Mouse (Mus musculus): Measurements from ENCODE around the gene Pmf1. TPM values are rescaled to one million over a fixed set of nuclear protein-coding genes. Genes with fewer than 3 reads are reported as not detected.
"Not testable (repeated sequence)": the region's sequence is repeated elsewhere in the genome, so short reads cannot be mapped to it uniquely, and the experiment has no call there.

Gene Pmf1
- polyA plus RNA-seq, 1 experiment from 2014 or later: 45.1 TPM

DNA sequence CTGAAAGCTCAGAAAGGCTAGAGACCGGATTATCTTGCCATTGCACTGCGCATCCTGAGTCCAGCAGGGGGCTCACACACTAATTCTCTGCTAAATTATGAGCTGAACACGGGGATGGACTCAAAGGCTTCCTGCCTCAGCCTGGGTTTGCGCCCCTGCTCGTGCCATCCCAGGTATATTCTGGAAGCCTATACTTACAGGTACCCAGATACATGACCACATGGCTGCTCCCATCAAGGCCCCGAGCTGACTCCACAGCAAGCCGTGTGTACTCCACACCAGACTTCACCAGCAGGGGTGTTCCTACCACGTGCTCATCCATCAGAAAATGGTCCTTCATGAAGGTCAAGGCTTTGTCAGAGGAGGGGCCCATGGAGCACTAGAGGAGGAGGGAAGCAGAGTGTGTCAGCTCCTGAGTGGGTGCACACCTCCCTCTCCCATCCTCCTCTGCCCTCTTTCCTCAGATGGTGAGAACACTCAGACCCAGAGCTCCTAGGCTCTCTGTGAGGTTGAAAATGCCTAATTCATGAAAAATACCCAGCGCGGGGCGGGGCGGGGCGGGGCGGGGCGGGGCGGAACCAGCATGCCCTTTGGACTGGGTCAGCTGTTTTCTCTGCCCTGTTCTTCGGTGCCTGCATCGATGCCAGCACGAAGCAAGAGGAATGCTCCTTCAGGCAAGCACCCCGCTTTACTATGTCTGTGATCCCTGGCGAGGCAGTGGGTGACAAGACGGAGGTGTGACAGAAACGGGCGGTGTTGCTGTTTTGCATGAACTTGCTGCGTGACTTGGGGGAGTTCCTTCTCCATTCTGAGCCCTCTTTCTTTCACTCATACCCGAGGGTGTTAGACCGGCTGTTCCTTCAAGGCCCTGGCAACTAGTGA lies 30.6 kb upstream of the Pmf1 start:
- H3K4me2 ChIP-seq (ENCODE audit: low read length): peak overlapping the region; percentile 21
- no peak overlapping the region for H3K27ac ChIP-seq (ENCODE audit: low read length)
- H3K4me3 ChIP-seq (replicated peaks; ENCODE audit: low read length): no peak overlapping the region
- 21% methylated on average over 26 of the region's 27 CpGs for WGBS
- peaks cover 4% of the 10 kb centered on the region; the same call in 1 of the 2 replicates for H3K36me3 ChIP-seq (ENCODE audit: control insufficient read depth, insufficient read depth)
- no peaks in the 10 kb centered on the region for H3K9me3 ChIP-seq (ENCODE audit: control insufficient read depth, low read length)
- peaks cover 9% of the 10 kb centered on the region for H3K4me1 ChIP-seq (replicated peaks; ENCODE audit: control insufficient read depth, insufficient read depth, low read length)
- H3K27me3 ChIP-seq (replicated peaks; ENCODE audit: control insufficient read depth, insufficient read depth, low read length): 0 out of 2 replicates have a peak, but pooled peaks cover 2% of the 10 kb centered on the region
- no peak overlapping the region for H3K9ac ChIP-seq (replicated peaks; ENCODE audit: low read depth, low read length)
- ATAC-seq: 0 out of 2 replicates have a peak, but pooled peaks have one; percentile 19

DNA sequence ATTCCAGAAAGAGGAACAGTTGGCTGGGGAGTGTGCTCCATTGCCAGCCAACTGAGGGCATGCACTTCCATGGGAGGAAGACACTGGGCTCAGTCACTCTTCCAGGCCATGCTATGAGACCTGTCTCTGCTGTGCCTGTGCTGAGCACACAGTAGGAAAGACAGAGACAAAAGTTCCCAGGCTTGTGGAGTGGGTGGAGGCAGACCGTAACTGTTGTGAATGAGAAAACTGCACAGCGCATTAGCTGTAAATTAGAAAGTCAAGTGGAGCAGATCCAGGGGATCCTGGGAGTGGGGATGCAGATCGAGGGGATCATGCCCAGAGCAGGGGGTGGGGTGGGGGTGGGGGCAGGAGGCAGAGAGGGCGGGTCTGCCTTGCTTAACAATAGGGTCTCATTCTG lies 29.5 kb upstream of the Pmf1 start:
- Histone ChIP-seq H3K27ac (ENCODE audit: low read length) (no peak overlapping the region), H3K36me3 (ENCODE audit: control insufficient read depth, insufficient read depth) (peaks cover 4% of the 10 kb centered on the region; the same call in 1 of the 2 replicates), H3K4me3 (replicated peaks; ENCODE audit: low read length) (no peak overlapping the region), H3K9me3 (ENCODE audit: control insufficient read depth, low read length) (no peaks in the 10 kb centered on the region), H3K4me1 (replicated peaks; ENCODE audit: control insufficient read depth, insufficient read depth, low read length) (peaks cover 9% of the 10 kb centered on the region), H3K4me2 (ENCODE audit: low read length) (no peak overlapping the region), H3K27me3 (replicated peaks; ENCODE audit: control insufficient read depth, insufficient read depth, low read length) (0 out of 2 replicates have a peak, but pooled peaks cover 2% of the 10 kb centered on the region), H3K9ac (replicated peaks; ENCODE audit: low read depth, low read length) (no peak overlapping the region)
- 53% methylated on average over 4 of the region's 4 CpGs for WGBS
- ATAC-seq: no peak

DNA sequence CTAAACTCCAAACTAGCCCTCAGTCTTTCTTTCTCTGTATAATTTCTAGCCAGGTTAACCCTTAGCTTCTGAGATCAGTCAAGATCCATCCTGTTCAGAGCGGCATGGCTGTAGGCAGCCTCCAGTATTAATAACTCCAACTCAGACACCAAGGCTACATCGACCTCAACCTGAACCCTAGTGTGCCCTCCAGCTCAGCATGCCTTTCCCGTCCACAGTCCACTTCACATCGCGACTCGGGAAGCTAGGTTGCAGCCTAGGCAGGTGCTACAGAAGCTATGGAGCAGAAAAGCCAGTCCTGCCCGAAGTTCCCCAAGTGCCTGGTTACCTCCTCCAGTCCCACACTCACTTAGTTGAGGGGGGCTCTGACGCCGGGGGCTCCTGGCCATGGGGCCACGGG lies 27.3 kb upstream of the Pmf1 start:
- 0 out of 2 replicates have a peak, but pooled peaks cover 2% of the 10 kb centered on the region for H3K27me3 ChIP-seq (replicated peaks; ENCODE audit: control insufficient read depth, insufficient read depth, low read length)
- peaks cover 9% of the 10 kb centered on the region for H3K4me1 ChIP-seq (replicated peaks; ENCODE audit: control insufficient read depth, insufficient read depth, low read length)
- no peak overlapping the region for H3K27ac ChIP-seq (ENCODE audit: low read length)
- peaks cover 4% of the 10 kb centered on the region; the same call in 1 of the 2 replicates for H3K36me3 ChIP-seq (ENCODE audit: control insufficient read depth, insufficient read depth)
- no peak overlapping the region for H3K4me2 ChIP-seq (ENCODE audit: low read length)
- no peak overlapping the region for H3K4me3 ChIP-seq (replicated peaks; ENCODE audit: low read length)
- H3K9ac ChIP-seq (replicated peaks; ENCODE audit: low read depth, low read length): no peak overlapping the region
- no peaks in the 10 kb centered on the region for H3K9me3 ChIP-seq (ENCODE audit: control insufficient read depth, low read length)
- 84% methylated on average over 10 of the region's 10 CpGs for WGBS
- ATAC-seq: no peak

- peaks cover 4% of the 10 kb centered on the region; the same call in 1 of the 2 replicates for H3K36me3 ChIP-seq (ENCODE audit: control insufficient read depth, insufficient read depth)
- H3K27ac ChIP-seq (ENCODE audit: low read length): no peak overlapping the region
- H3K27me3 ChIP-seq (replicated peaks; ENCODE audit: control insufficient read depth, insufficient read depth, low read length): no peaks in the 10 kb centered on the region
- H3K4me2 ChIP-seq (ENCODE audit: low read length): peak overlapping the region; percentile 44
- peak overlapping the region; percentile 26 for H3K4me3 ChIP-seq (replicated peaks; ENCODE audit: low read length)
- no peaks in the 10 kb centered on the region for H3K9me3 ChIP-seq (ENCODE audit: control insufficient read depth, low read length)
- ATAC-seq: peak; percentile 84
- H3K4me1 ChIP-seq (replicated peaks; ENCODE audit: control insufficient read depth, insufficient read depth, low read length): peaks cover 9% of the 10 kb centered on the region
- peak overlapping the region; percentile 35; the same call in 1 of the 2 replicates for H3K9ac ChIP-seq (replicated peaks; ENCODE audit: low read depth, low read length)
- WGBS: 9% methylated on average over 29 of the region's 29 CpGs
Measured at GRCm38 (mm10) chr3:88436395-88437201, 26.5 kb upstream of the Pmf1 start.

- Histone ChIP-seq H3K4me1 (replicated peaks; ENCODE audit: control insufficient read depth, insufficient read depth, low read length) (peaks cover 4% of the 10 kb centered on the region), H3K9ac (replicated peaks; ENCODE audit: low read depth, low read length) (no peak overlapping the region), H3K27me3 (replicated peaks; ENCODE audit: control insufficient read depth, insufficient read depth, low read length) (no peaks in the 10 kb centered on the region), H3K4me3 (replicated peaks; ENCODE audit: low read length) (no peak overlapping the region), H3K36me3 (ENCODE audit: control insufficient read depth, insufficient read depth) (peaks cover 4% of the 10 kb centered on the region; the same call in 1 of the 2 replicates), H3K27ac (ENCODE audit: low read length) (no peak overlapping the region), H3K9me3 (ENCODE audit: control insufficient read depth, low read length) (no peaks in the 10 kb centered on the region), H3K4me2 (ENCODE audit: low read length) (no peak overlapping the region)
- ATAC-seq: no peak
- WGBS: 65% methylated on average over 10 of the region's 10 CpGs
Measured at GRCm38 (mm10) chr3:88435515-88435914, 25.4 kb upstream of the Pmf1 start.

DNA sequence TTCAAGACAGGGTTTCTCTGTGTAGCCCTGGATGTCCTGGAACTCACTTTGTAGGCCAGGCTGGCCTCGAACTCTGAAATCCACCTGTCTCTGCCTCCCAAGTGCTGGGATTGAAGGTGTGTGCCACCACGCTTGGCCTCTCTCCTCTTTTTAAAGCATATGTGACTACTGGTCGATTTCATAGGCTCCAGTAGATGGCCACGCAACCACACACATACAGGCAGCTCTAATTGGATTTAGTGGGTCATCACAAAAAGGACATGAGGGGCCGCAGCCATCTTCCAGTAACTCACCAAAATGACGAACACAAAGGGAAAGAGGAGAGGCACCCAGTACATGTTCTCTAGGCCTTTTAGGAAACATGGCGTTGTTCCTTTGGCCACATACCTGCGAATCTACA lies 18.5 kb upstream of the Pmf1 start:
- H3K27ac ChIP-seq (ENCODE audit: low read length); H3K4me3 ChIP-seq (replicated peaks; ENCODE audit: low read length); H3K4me1 ChIP-seq (replicated peaks; ENCODE audit: control insufficient read depth, insufficient read depth, low read length); H3K4me2 ChIP-seq (ENCODE audit: low read length); H3K9me3 ChIP-seq (ENCODE audit: control insufficient read depth, low read length); H3K36me3 ChIP-seq (ENCODE audit: control insufficient read depth, insufficient read depth); ATAC-seq; H3K27me3 ChIP-seq (replicated peaks; ENCODE audit: control insufficient read depth, insufficient read depth, low read length); H3K9ac ChIP-seq (replicated peaks; ENCODE audit: low read depth, low read length): not testable (repeated sequence)
- WGBS: 70% methylated on average over 8 of the region's 8 CpGs

- Histone ChIP-seq H3K4me3 (replicated peaks; ENCODE audit: low read length) (no peak overlapping the region), H3K9ac (replicated peaks; ENCODE audit: low read depth, low read length) (no peak overlapping the region), H3K4me1 (replicated peaks; ENCODE audit: control insufficient read depth, insufficient read depth, low read length) (peaks cover 19% of the 10 kb centered on the region)
Measured at GRCm38 (mm10) chr3:88427342-88427905, 17.3 kb upstream of the Pmf1 start.

GRCm38 (mm10) chr3:88425708-88426420 lies 15.7 kb upstream of the Pmf1 start:
- H3K9me3 ChIP-seq (ENCODE audit: control insufficient read depth, low read length): no peaks in the 10 kb centered on the region
- WGBS: 88% methylated on average over 10 of the region's 10 CpGs
- no peak overlapping the region; the same call in 1 of the 2 replicates for H3K4me2 ChIP-seq (ENCODE audit: low read length)
- H3K36me3 ChIP-seq (ENCODE audit: control insufficient read depth, insufficient read depth): no peaks in the 10 kb centered on the region; the same call in 1 of the 2 replicates
- H3K4me3 ChIP-seq (replicated peaks; ENCODE audit: low read length): no peak overlapping the region
- H3K9ac ChIP-seq (replicated peaks; ENCODE audit: low read depth, low read length): no peak overlapping the region
- H3K27me3 ChIP-seq (replicated peaks; ENCODE audit: control insufficient read depth, insufficient read depth, low read length): no peaks in the 10 kb centered on the region
- H3K4me1 ChIP-seq (replicated peaks; ENCODE audit: control insufficient read depth, insufficient read depth, low read length): peaks cover 27% of the 10 kb centered on the region
- no peak for ATAC-seq
- no peak overlapping the region for H3K27ac ChIP-seq (ENCODE audit: low read length)

More at GRCm38 (mm10) chr3:88427342-88427905, 17.3 kb upstream of the Pmf1 start:
- Histone ChIP-seq H3K27me3 (replicated peaks; ENCODE audit: control insufficient read depth, insufficient read depth, low read length) (no peaks in the 10 kb centered on the region), H3K4me2 (ENCODE audit: low read length) (no peak overlapping the region), H3K36me3 (ENCODE audit: control insufficient read depth, insufficient read depth) (no peaks in the 10 kb centered on the region), H3K9me3 (ENCODE audit: control insufficient read depth, low read length) (no peaks in the 10 kb centered on the region), H3K27ac (ENCODE audit: low read length) (no peak overlapping the region)
- WGBS: 87% methylated on average over 4 of the region's 4 CpGs
- ATAC-seq: no peak

All from forebrain, embryonic 16.5 days (tissue).